Mouse (Mus musculus): ENCODE results near the gene Rpsa.

Gene Rpsa

DNA sequence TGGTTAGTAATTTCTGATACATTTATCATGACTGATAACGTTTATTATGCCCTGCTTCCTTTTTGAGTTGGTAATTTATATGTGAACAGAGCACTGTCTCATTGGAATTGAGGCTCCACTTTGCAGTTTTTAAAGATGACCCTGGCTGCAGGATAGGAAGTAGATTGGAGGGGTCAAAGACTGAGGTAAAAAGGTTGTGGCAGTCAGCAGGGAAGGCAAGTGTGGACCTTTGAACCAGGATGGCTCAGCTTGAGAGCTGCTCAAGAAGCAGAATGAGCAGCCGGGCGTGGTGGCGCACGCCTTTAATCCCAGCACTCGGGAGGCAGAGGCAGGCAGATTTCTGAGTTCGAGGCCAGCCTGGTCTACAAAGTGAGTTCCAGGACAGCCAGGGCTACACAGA lies 14.0 kb upstream of the Rpsa start:
- no peak for DNase-seq (ENCODE audit: low read depth)

- no peak for DNase-seq (ENCODE audit: low read depth)
Measured at GRCm38 (mm10) chr9:120114051-120114788, 13.3 kb upstream of the Rpsa start.

DNA sequence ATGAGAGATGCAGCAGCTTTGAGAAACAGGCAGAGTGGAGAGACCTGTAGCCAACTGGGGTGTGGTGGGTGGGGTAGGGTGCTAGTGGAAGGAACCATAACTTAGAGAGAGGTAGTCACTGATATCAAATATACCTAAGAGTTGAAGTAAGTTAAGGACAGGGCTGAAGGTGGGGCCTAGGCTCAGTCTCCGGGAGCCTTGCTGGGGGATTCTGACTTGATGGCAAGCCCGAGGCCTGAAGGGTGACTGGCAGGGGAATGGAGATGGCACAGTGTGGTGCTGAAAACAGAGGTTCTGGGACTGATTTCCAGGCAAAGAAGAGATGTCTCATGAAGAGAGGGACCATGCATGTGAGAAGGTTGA lies 12.7 kb upstream of the Rpsa start:
- DNase-seq (ENCODE audit: low read depth): no peak

- DNase-seq (ENCODE audit: low read depth): peak; percentile 47
Measured at GRCm38 (mm10) chr9:120115580-120115979, 11.9 kb upstream of the Rpsa start.

- peak; percentile 44 for DNase-seq (ENCODE audit: low read depth)
Measured at GRCm38 (mm10) chr9:120116184-120116624, 11.3 kb upstream of the Rpsa start.

DNA sequence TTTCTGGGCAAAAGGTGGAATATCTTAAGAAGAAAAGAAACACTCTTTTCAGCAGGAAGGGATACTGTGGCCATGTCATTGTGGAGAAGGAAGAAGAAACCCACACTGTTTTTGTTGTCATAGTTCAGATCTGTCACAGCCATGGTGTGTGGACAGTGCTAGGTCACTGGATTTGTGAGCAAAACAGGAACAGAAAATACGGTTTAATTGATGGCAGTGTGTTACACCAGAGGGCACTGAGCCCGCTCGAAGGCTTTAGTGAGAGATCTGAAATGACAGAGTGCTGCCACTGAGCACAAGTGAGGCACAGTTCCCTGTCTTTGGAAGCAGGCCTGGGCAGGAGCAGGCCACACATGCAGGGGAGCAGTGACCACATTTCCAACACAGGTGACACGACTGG lies 9.3 kb upstream of the Rpsa start:
- DNase-seq (ENCODE audit: low read depth): no peak

- no peak for DNase-seq (ENCODE audit: low read depth)
Measured at GRCm38 (mm10) chr9:120120503-120120902, 7.0 kb upstream of the Rpsa start.

- no peak for DNase-seq (ENCODE audit: low read depth)
Measured at GRCm38 (mm10) chr9:120126868-120127267, 621 bp upstream of the Rpsa start.

GRCm38 (mm10) chr9:120129276-120129675 lies 1.8 kb downstream of the Rpsa start:
- no peak for DNase-seq (ENCODE audit: low read depth)

DNA sequence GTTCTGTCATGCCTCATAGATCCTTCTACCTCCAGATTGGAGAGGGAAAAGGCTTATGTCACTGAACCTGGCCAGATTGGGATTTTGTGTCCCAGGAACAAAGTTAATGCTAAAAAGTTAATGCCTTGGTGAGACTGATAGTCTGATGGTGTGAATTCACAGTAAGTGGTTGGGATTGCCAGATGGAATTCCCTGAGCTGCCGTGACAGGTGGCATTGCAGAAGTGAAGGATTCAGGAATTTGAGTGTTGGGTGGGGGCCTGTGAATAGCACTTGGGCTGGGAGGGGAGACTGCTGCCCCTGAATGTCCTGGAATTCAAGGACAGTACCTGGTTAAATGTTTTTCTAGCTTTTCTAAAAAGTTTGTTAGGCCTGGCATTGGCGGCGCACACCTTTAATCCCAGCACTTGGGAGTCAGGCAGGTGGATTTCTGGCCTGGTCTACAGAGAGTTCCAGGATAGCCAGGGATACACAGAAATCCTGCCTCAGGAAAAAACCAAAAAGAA lies 4.3 kb downstream of the Rpsa start:
- no peak for DNase-seq (ENCODE audit: low read depth)

- no peak for DNase-seq (ENCODE audit: low read depth)
Measured at GRCm38 (mm10) chr9:120132980-120133754, 5.7 kb downstream of the Rpsa start.

DNA sequence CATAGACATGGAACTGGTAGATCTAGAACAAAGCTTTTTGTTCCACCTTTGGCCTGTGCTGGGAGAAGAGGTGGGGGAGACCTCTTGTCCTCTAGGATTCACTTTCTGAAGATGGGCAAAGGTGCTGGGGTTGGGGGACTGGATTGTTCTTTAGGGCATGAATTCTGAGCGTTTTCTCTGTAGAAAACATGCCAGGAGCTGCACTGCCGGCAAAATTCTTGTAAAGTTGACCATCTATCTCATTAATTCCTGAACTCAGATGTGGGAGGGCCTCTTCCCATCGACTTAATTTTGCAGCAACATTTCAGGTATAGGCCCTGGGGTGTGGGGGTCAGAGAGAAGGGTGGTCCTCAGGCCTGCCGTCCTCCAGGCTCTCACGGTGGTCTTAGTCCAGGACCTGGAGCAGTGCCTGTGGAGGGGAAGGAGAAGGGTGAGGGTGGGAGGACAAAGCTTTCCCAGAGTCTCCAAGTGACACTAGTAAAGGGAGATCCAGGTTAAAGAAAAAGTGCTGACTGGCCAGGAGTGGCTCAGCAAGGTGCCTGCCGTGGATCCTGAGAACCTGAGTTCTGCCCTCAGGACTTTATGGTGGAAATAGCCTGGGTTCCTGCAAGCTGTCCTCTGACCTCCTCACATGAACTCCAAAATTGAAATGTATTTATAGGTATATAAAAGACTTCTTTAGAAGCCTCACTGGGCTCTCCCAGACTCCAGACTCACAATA lies 6.4 kb downstream of the Rpsa start:
- DNase-seq (ENCODE audit: low read depth): no peak

GRCm38 (mm10) chr9:120134529-120135160 lies 7.2 kb downstream of the Rpsa start:
- no peak for DNase-seq (ENCODE audit: low read depth)

DNA sequence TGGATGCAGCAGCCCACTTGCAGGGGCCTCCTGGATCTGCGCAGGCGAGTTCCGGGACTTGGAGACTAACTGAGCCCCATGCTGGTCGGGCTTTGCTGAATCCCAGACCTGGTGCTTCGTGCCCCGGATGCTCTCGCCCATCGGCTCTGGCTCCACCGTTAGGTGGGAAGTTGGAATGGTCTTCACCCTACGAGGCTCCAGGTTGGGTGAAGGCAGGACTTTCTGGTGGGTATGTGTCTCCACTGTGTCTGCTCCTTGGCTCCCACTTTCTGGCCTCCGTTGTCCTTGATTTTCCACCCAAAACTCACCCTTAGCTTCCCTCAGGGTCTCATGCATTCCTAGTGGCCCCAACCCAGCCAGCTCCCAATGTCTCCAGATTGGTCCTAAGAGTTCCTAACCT lies 8.0 kb downstream of the Rpsa start:
- no peak for DNase-seq (ENCODE audit: low read depth)

DNA sequence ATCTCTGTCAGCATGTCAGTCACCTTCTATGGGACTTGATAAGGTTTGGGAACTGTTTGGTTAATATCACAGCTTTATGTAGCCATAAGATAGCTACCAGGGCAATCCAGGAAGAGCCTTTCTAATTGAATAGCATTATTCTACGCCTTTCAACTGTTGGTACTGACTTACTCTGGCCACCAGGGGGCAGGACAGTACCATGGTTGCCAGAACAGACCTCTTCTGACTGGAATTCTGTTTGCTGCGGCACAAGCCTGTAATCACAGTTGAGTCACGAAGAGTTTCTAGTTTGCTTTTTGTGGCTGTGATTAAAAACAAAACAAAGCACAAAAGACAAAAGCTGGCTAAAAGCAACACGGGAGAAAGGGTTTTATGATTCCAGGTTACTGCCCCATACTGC lies 13.2 kb downstream of the Rpsa start:
- peak; percentile 64 for DNase-seq (ENCODE audit: low read depth)

GRCm38 (mm10) chr9:120144474-120144873 lies 17.0 kb downstream of the Rpsa start:
- DNase-seq (ENCODE audit: low read depth): no peak

GRCm38 (mm10) chr9:120149222-120149828 lies 21.8 kb downstream of the Rpsa start, which contains the start of gene Mobp:
Gene Mobp (plus strand): TSS chr9:120149707.
- no peak for DNase-seq (ENCODE audit: low read depth)

GRCm38 (mm10) chr9:120151152-120151551 lies 23.7 kb downstream of the Rpsa start:
- DNase-seq (ENCODE audit: low read depth): no peak

DNA sequence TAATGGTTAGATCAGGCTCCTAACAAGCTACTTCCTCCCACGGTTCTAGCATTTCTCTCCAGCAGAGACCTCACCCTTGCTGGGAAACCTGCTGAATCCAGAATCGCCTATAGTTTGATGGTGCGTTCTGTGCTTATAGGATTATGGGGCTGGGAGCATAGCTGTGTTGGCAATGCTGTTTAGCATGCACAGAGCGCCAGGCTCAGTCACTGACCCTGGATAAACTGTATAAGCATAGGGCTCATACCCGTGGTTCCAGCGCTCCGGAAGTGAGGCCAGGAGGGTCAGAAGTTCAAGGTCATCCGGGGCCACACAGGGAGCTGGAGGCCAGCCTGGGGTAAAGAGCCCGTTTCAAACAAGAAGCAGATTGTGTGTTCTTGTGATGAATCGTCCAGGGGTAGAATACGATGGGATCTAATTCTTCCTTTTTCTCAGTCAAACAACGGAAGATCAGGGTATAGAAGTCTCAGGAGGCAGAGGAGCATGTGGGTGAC lies 24.5 kb downstream of the Rpsa start:
- DNase-seq (ENCODE audit: low read depth): no peak

DNA sequence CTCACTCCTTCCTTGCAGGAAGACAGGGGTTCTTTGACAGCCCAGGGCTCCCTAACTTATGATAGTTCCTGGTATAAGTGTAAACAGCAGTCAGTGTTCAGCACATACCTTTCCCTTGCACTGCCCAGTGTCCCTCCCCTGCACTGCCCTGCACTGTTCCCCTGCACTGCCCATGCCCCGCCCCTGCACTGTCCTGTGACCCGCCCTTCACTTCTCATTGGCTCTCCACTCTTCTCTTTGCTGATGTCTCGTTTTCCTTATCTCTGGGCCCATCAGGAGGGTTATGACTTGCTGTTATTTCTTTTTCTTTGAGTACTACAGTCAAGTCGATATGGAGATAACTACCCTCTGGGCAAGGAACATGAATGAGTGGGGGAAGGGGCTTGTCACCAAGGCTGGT lies 30.6 kb downstream of the Rpsa start:
- no peak for DNase-seq (ENCODE audit: low read depth)

DNA sequence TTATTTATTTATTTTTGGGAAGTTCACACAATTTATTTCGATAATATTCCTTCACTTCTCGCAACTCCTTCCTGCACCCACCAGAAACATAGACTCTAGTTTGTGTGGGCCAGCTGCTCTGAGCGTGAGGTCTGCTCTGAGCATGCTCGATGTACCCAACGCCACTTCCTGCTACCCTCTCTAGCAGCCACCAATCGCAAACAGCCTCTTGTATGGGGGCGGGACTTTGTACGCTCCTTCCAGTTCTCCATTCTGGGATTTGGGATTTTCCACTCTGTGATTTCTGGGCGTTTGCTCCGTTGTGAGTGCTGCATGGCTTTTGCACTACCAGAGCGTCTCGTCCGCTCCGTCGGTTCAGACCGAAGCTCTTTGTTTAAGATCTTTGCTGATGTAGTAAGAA lies 36.4 kb downstream of the Rpsa start:
- no peak for DNase-seq (ENCODE audit: low read depth)

DNA sequence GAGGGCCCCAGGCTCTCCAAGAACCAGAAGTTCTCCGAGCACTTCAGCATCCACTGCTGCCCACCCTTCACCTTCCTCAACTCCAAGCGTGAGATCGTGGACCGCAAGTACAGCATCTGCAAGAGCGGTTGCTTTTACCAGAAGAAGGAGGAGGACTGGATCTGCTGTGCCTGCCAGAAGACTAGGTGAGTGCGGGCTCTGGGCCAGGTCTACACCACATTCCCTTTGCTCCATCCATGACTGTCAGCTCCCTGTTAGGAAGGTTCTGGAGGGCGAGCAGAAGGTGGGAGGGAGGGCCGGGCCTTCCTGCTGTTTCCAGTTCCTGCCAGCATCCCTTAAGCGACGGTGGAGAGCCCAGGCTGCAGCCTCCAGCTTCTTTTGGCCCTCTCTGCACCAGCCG lies 40.3 kb downstream of the Rpsa start:
- no peak for DNase-seq (ENCODE audit: low read depth)
